Mouse (Mus musculus) ovary, adult 18-20 months (tissue): Measurements from ENCODE around the gene Cdkl2.

Source experiments
- DNase-seq: peaks from one replicate; pipeline ENCODE4 v3.0.0; 2022; ENCODE audit warnings: low spot score, mixed read lengths

The Cdkl2 gene

GRCm38 (mm10) chr5:91993061-91993460 is 50.6 kb downstream of the Cdkl2 start:
- no peak for DNase-seq

GRCm38 (mm10) chr5:91991191-91991937 is 52.3 kb downstream of the Cdkl2 start:
- no peak for DNase-seq

- DNase-seq = no peak
Observed at GRCm38 (mm10) chr5:91989261-91989660, 54.4 kb downstream of the Cdkl2 start.

GRCm38 (mm10) chr5:91987799-91988198 is 55.9 kb downstream of the Cdkl2 start:
- DNase-seq = no peak

GRCm38 (mm10) chr5:91987236-91987635 is 56.4 kb downstream of the Cdkl2 start, which contains the start of gene Odaph:
Odaph (plus strand) TSS chr5:91987475.
- DNase-seq = no peak

GRCm38 (mm10) chr5:91985721-91986120 is 58.0 kb downstream of the Cdkl2 start:
- DNase-seq = no peak

- DNase-seq = no peak
Observed at GRCm38 (mm10) chr5:91983490-91983889, 60.2 kb downstream of the Cdkl2 start.

- no peak for DNase-seq
Observed at GRCm38 (mm10) chr5:91981176-91981840, 62.4 kb downstream of the Cdkl2 start.

GRCm38 (mm10) chr5:91977397-91977770 is 66.3 kb downstream of the Cdkl2 start:
- no peak for DNase-seq

GRCm38 (mm10) chr5:91976566-91977396 is 66.9 kb downstream of the Cdkl2 start:
- DNase-seq = no peak

GRCm38 (mm10) chr5:91975758-91976157 is 67.9 kb downstream of the Cdkl2 start:
- no peak for DNase-seq

- DNase-seq = no peak
Observed at GRCm38 (mm10) chr5:91974002-91974401, 69.7 kb downstream of the Cdkl2 start.

- no peak for DNase-seq
Observed at GRCm38 (mm10) chr5:91972046-91972445, 71.6 kb downstream of the Cdkl2 start.

- peak; percentile 96 for DNase-seq
Observed at GRCm38 (mm10) chr5:91962639-91963440, 80.8 kb downstream of the Cdkl2 start, which contains the start of gene Rchy1. Rchy1 (minus strand) TSS chr5:91963068.

GRCm38 (mm10) chr5:91962259-91962638 is 81.4 kb downstream of the Cdkl2 start:
- no peak for DNase-seq

GRCm38 (mm10) chr5:91961370-91961769 is 82.3 kb downstream of the Cdkl2 start:
- no peak for DNase-seq

GRCm38 (mm10) chr5:91960606-91961254 is 83.0 kb downstream of the Cdkl2 start:
- DNase-seq = no peak

- no peak for DNase-seq
Observed at GRCm38 (mm10) chr5:91959986-91960385, 83.7 kb downstream of the Cdkl2 start.

GRCm38 (mm10) chr5:91959096-91959495 is 84.6 kb downstream of the Cdkl2 start:
- no peak for DNase-seq

- DNase-seq = no peak
Observed at GRCm38 (mm10) chr5:91956991-91957760, 86.5 kb downstream of the Cdkl2 start.
